Mouse (Mus musculus): ENCODE data around the gene Mtr.

Gene Mtr

GRCm38 (mm10) chr13:12232141-12232540, 25.8 kb downstream of the Mtr start:
- no peak for DNase-seq

GRCm38 (mm10) chr13:12228248-12228647, 29.7 kb downstream of the Mtr start:
- no peak for DNase-seq

- DNase-seq, result no peak
Measured at GRCm38 (mm10) chr13:12227606-12228005, 30.3 kb downstream of the Mtr start.

GRCm38 (mm10) chr13:12218603-12219002, 39.3 kb downstream of the Mtr start:
- DNase-seq, result no peak

GRCm38 (mm10) chr13:12214922-12215321, 43.0 kb downstream of the Mtr start:
- DNase-seq, result no peak

- DNase-seq, result no peak
Measured at GRCm38 (mm10) chr13:12211058-12211457, 46.9 kb downstream of the Mtr start.

GRCm38 (mm10) chr13:12210023-12210762, 47.7 kb downstream of the Mtr start:
- DNase-seq, result no peak

GRCm38 (mm10) chr13:12200372-12200771, 57.5 kb downstream of the Mtr start:
- no peak for DNase-seq

GRCm38 (mm10) chr13:12198486-12198885, 59.4 kb downstream of the Mtr start:
- no peak for DNase-seq

- DNase-seq, result peak; percentile 45
Measured at GRCm38 (mm10) chr13:12196861-12197260, 61.1 kb downstream of the Mtr start.

GRCm38 (mm10) chr13:12196012-12196411, 61.9 kb downstream of the Mtr start:
- DNase-seq, result peak; percentile 88

- no peak for DNase-seq
Measured at GRCm38 (mm10) chr13:12194942-12195662, 62.8 kb downstream of the Mtr start.

GRCm38 (mm10) chr13:12189219-12189618, 68.7 kb downstream of the Mtr start:
- peak; percentile 57 for DNase-seq

GRCm38 (mm10) chr13:12188804-12189203, 69.1 kb downstream of the Mtr start:
- DNase-seq, result no peak

- DNase-seq, result no peak
Measured at GRCm38 (mm10) chr13:12179481-12179880, 78.4 kb downstream of the Mtr start.

GRCm38 (mm10) chr13:12176761-12177160, 81.2 kb downstream of the Mtr start:
- no peak for DNase-seq

GRCm38 (mm10) chr13:12175988-12176736, 81.8 kb downstream of the Mtr start:
- no peak for DNase-seq

GRCm38 (mm10) chr13:12167276-12167675, 90.6 kb downstream of the Mtr start:
- no peak for DNase-seq

- DNase-seq, result no peak
Measured at GRCm38 (mm10) chr13:12166386-12166785, 91.5 kb downstream of the Mtr start.

- DNase-seq, result no peak
Measured at GRCm38 (mm10) chr13:12165461-12166058, 92.4 kb downstream of the Mtr start.

- no peak for DNase-seq
Measured at GRCm38 (mm10) chr13:12162457-12162856, 95.5 kb downstream of the Mtr start.

GRCm38 (mm10) chr13:12160121-12160475, 97.8 kb downstream of the Mtr start:
- peak; percentile 51 for DNase-seq
